Mouse (Mus musculus) erythroblast, embryonic 14.5 days (primary cell): ENCODE data around the gene Gm49510. TPM values are rescaled to one million over a fixed set of nuclear protein-coding genes. Genes with fewer than 3 reads are reported as not detected.
A peak's percentile ranks its signal among the peaks of the same experiment; 100 is the strongest.
"Not testable (repeated sequence)": the region's sequence is repeated elsewhere in the genome, so short reads cannot be mapped to it uniquely, and the experiment has no call there.

Experiments used
- H3K27me3 ChIP-seq: 2 replicates; pipeline ENCODE4 v1.6.1; 2012; ENCODE audit warnings: inconsistent platforms; ENCODE audit not compliant: control insufficient read depth
- H3K36me3 ChIP-seq: 2 replicates; pipeline ENCODE4 v1.6.1; 2012; ENCODE audit warnings: mild to moderate bottlenecking, inconsistent platforms; ENCODE audit not compliant: control insufficient read depth
- H3K4me1 ChIP-seq: 2 replicates; pipeline ENCODE4 v1.6.1; 2012; ENCODE audit warnings: inconsistent platforms; ENCODE audit not compliant: control insufficient read depth
- H3K4me3 ChIP-seq: replicated peaks from 2 replicates; pipeline ENCODE3; 2012; ENCODE audit warnings: moderate library complexity, mild to moderate bottlenecking, inconsistent platforms
- H3K9me3 ChIP-seq: 2 replicates; pipeline ENCODE4 v1.6.1; 2012; ENCODE audit warnings: low read length, inconsistent platforms, mixed read lengths; ENCODE audit not compliant: control insufficient read depth
- GATA1 ChIP-seq: IDR thresholded peaks from 2 replicates; pipeline ENCODE4 v1.6.1; 2012; ENCODE audit warnings: low read length, inconsistent platforms, mixed read lengths
- TAL1 ChIP-seq: IDR thresholded peaks from 3 replicates; pipeline ENCODE4 v1.6.1; 2012; ENCODE audit warnings: low read length, inconsistent platforms, mixed read lengths
- polyA plus RNA-seq: library from polyadenylated mRNA; stranded (reverse); fragments of >175 nt; gene quantifications from 2 replicates; pipeline ENCODE4 v1.2.3, GENCODE M21; 2012

The Gm49510 gene
- polyA plus RNA-seq, 1 experiment: 0.04 TPM

GRCm38 (mm10) chr15:78876258-78876696, 23.2 kb upstream of the Gm49510 start:
- Histone ChIP-seq H3K9me3 (no peaks in the 10 kb centered on the region), H3K4me3 (peak overlapping the region; percentile 77), H3K36me3 (peaks cover 18% of the 10 kb centered on the region), H3K4me1 (peaks cover 49% of the 10 kb centered on the region), H3K27me3 (no peaks in the 10 kb centered on the region)
- TF ChIP-seq GATA1: peak; percentile 63
- peak; percentile 48; the same call in 2 of the 3 replicates for TF ChIP-seq TAL1

GRCm38 (mm10) chr15:78876991-78877809, 22.3 kb upstream of the Gm49510 start, which contains the start of gene Gga1:
TSS of gene Gga1 (plus strand) at chr15:78877190.
- Histone ChIP-seq H3K27me3 (no peaks in the 10 kb centered on the region), H3K36me3 (peaks cover 27% of the 10 kb centered on the region), H3K4me3 (peak within 1 kb of the TSS; percentile 77), H3K9me3 (no peaks in the 10 kb centered on the region), H3K4me1 (peaks cover 49% of the 10 kb centered on the region)
- TF ChIP-seq GATA1 (no peak), TAL1 (no peak)

- Histone ChIP-seq H3K36me3 (peaks cover 33% of the 10 kb centered on the region), H3K27me3 (no peaks in the 10 kb centered on the region), H3K4me3 (peak overlapping the region; percentile 77), H3K4me1 (peaks cover 46% of the 10 kb centered on the region), H3K9me3 (no peaks in the 10 kb centered on the region)
- no peak for TF ChIP-seq GATA1
- no peak for TF ChIP-seq TAL1
Observed at GRCm38 (mm10) chr15:78877810-78878390, 21.6 kb upstream of the Gm49510 start.

GRCm38 (mm10) chr15:78878792-78879516, 20.5 kb upstream of the Gm49510 start:
- Histone ChIP-seq H3K36me3 (peaks cover 44% of the 10 kb centered on the region), H3K4me1 (peaks cover 45% of the 10 kb centered on the region)
- not testable (repeated sequence) for H3K9me3 ChIP-seq, H3K4me3 ChIP-seq, H3K27me3 ChIP-seq

GRCm38 (mm10) chr15:78880432-78880831, 19.0 kb upstream of the Gm49510 start:
- TF ChIP-seq GATA1 (no peak), TAL1 (no peak)
- Histone ChIP-seq H3K27me3 (no peaks in the 10 kb centered on the region), H3K4me3 (no peak overlapping the region), H3K36me3 (peaks cover 56% of the 10 kb centered on the region), H3K4me1 (peaks cover 40% of the 10 kb centered on the region), H3K9me3 (no peaks in the 10 kb centered on the region)

- TF ChIP-seq TAL1 (no peak), GATA1 (no peak)
- Histone ChIP-seq H3K9me3 (no peaks in the 10 kb centered on the region), H3K4me1 (peaks cover 26% of the 10 kb centered on the region), H3K36me3 (peaks cover 68% of the 10 kb centered on the region), H3K4me3 (no peak overlapping the region), H3K27me3 (no peaks in the 10 kb centered on the region)
Observed at GRCm38 (mm10) chr15:78881828-78882227, 17.6 kb upstream of the Gm49510 start.

- Histone ChIP-seq H3K4me1 (peaks cover 51% of the 10 kb centered on the region), H3K4me3 (no peak overlapping the region), H3K27me3 (no peaks in the 10 kb centered on the region), H3K36me3 (peaks cover 90% of the 10 kb centered on the region), H3K9me3 (no peaks in the 10 kb centered on the region)
- TF ChIP-seq TAL1 (no peak), GATA1 (no peak)
Observed at GRCm38 (mm10) chr15:78889401-78889853, 10.0 kb upstream of the Gm49510 start.

GRCm38 (mm10) chr15:78892440-78892839, 7.0 kb upstream of the Gm49510 start:
- H3K4me3 ChIP-seq: no peak overlapping the region
- peaks cover 75% of the 10 kb centered on the region for H3K36me3 ChIP-seq
- H3K9me3 ChIP-seq: no peaks in the 10 kb centered on the region

GRCm38 (mm10) chr15:78894726-78895125, 4.7 kb upstream of the Gm49510 start:
- Histone ChIP-seq H3K4me1 (peaks cover 89% of the 10 kb centered on the region), H3K4me3 (no peak overlapping the region), H3K27me3 (no peaks in the 10 kb centered on the region), H3K36me3 (peaks cover 54% of the 10 kb centered on the region), H3K9me3 (no peaks in the 10 kb centered on the region)
- TF ChIP-seq GATA1 (no peak), TAL1 (no peak)

More at GRCm38 (mm10) chr15:78892440-78892839, 7.0 kb upstream of the Gm49510 start:
- Histone ChIP-seq H3K4me1 (peaks cover 81% of the 10 kb centered on the region), H3K27me3 (no peaks in the 10 kb centered on the region)
- TF ChIP-seq TAL1 (no peak), GATA1 (no peak)
